Mouse (Mus musculus): Measurements from ENCODE around the gene Rhbg. TPM values are rescaled to one million over a fixed set of nuclear protein-coding genes. Genes with fewer than 3 reads are reported as not detected.

Rhbg gene
- polyA plus RNA-seq, 1 experiment from 2014 or later: 19.4 TPM

DNA sequence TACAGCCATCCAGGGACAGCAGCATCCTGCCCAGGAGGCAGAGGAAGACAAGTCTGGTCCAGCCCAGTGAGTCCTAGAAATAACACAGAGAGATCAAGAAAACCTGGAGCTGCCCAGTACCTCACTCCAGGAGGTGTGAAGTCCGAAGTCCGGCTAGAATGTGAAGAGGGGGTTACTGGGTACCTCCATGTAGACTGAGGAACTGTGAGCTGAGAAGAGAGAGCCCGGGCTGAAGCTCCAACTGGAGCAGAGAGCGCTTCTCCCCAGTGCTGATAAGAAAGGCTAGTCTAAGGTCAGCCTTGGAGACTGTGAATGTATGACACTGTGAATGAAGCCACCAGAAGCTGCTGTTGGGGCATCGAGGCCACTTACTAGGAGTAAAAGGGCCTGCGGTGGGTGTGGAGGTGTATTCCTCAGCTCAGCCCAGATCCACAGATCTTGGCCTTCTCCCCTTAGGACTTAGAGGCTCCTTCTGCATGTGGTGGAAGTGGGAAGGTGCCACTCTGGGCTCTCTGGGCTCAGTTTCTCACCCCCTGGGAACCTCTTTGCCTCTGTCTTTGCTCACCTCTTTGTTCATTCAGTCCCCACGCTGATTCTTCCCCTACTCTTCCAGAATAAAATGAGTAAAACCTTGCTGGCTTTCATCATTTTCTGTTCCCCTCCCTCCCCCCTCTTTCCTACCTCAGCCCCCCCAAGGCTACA lies 50.4 kb downstream of the Rhbg start:
- DNase-seq (ENCODE audit: low spot score) (no peak), ATAC-seq (ENCODE audit: low FRiP score, low TSS enrichment) (no peak)
- H3K4me3 ChIP-seq (ENCODE audit: low read depth, low read length): no peak overlapping the region
- H3K9ac ChIP-seq (ENCODE audit: low read length): no peak overlapping the region
- WGBS: 2% methylated on average over 7 of the region's 7 CpGs
- no peak overlapping the region for H3K27ac ChIP-seq (replicated peaks)
- H3K9me3 ChIP-seq (ENCODE audit: control insufficient read depth, low read length): no peaks in the 10 kb centered on the region
- no peaks in the 10 kb centered on the region for H3K36me3 ChIP-seq (ENCODE audit: control insufficient read depth, insufficient read depth, low read length)
- peaks cover 28% of the 10 kb centered on the region for H3K27me3 ChIP-seq (ENCODE audit: control insufficient read depth, insufficient read depth, low read length)
- TF ChIP-seq EP300 (optimal IDR thresholded peaks at IDR 0.05) (no peak), CTCF (IDR thresholded peaks at IDR 0.05; ENCODE audit: low read depth) (no peak)
- H3K4me2 ChIP-seq (replicated peaks; ENCODE audit: low read depth): no peak overlapping the region
- no peaks in the 10 kb centered on the region for H3K4me1 ChIP-seq (replicated peaks; ENCODE audit: control insufficient read depth, insufficient read depth)

DNA sequence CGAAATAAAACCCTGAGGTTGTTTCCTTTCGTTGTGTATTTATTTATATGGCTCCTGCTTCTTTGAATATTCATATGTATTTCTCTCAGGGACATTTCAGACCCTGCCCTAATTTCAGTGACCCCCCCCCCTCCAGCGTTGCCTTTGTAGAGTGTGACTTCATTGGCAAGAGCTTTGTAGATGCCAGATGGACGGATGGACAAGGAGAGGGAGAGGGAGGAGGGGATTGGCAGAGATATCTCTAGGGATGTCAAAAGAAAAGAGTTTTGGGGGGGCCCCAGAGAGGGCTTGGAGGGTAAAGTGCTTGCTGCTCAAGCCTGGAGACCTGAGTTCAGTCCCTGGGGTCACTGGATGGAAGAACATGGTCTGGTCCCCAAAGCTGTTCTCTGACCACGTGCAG lies 51.1 kb downstream of the Rhbg start:
- Histone ChIP-seq H3K36me3 (ENCODE audit: control insufficient read depth, insufficient read depth, low read length) (no peaks in the 10 kb centered on the region), H3K4me1 (replicated peaks; ENCODE audit: control insufficient read depth, insufficient read depth) (no peaks in the 10 kb centered on the region), H3K4me3 (ENCODE audit: low read depth, low read length) (no peak overlapping the region), H3K9ac (ENCODE audit: low read length) (no peak overlapping the region), H3K9me3 (ENCODE audit: control insufficient read depth, low read length) (no peaks in the 10 kb centered on the region), H3K4me2 (replicated peaks; ENCODE audit: low read depth) (no peak overlapping the region), H3K27ac (replicated peaks) (no peak overlapping the region), H3K27me3 (ENCODE audit: control insufficient read depth, insufficient read depth, low read length) (peaks cover 32% of the 10 kb centered on the region)
- WGBS: 18% methylated on average over 5 of the region's 5 CpGs
- DNase-seq (ENCODE audit: low spot score): no peak
- ATAC-seq (ENCODE audit: low FRiP score, low TSS enrichment): no peak
- no peak for TF ChIP-seq CTCF (IDR thresholded peaks at IDR 0.05; ENCODE audit: low read depth)
- TF ChIP-seq EP300 (optimal IDR thresholded peaks at IDR 0.05): no peak

DNA sequence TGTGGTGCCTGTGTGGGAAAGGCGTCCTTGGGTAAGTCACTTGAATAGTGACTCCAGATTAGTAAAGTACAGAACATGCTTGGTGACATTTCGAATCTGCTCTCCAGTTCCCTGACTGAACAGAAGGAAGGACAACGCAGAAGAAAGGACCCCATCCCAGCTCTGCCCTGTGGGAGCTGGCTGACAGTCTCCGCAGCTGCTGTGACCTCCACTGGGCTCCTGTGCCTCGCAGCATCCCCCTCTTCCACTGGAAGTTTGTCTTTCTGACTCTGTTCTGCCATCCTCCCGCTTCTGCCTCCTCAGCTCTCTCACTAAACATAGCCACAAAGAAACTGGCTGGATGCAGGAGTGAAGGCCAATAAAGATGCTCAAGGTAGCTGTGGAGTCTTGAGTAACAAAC lies 51.5 kb downstream of the Rhbg start:
- H3K9ac ChIP-seq (ENCODE audit: low read length): no peak overlapping the region
- DNase-seq (ENCODE audit: low spot score) (no peak), ATAC-seq (ENCODE audit: low FRiP score, low TSS enrichment) (no peak)
- 4% methylated on average over 5 of the region's 6 CpGs for WGBS
- no peak overlapping the region for H3K27ac ChIP-seq (replicated peaks)
- H3K4me3 ChIP-seq (ENCODE audit: low read depth, low read length): no peak overlapping the region
- H3K27me3 ChIP-seq (ENCODE audit: control insufficient read depth, insufficient read depth, low read length): peaks cover 34% of the 10 kb centered on the region
- H3K36me3 ChIP-seq (ENCODE audit: control insufficient read depth, insufficient read depth, low read length): no peaks in the 10 kb centered on the region
- no peaks in the 10 kb centered on the region for H3K9me3 ChIP-seq (ENCODE audit: control insufficient read depth, low read length)
- H3K4me2 ChIP-seq (replicated peaks; ENCODE audit: low read depth): no peak overlapping the region
- TF ChIP-seq CTCF (IDR thresholded peaks at IDR 0.05; ENCODE audit: low read depth) (no peak), EP300 (optimal IDR thresholded peaks at IDR 0.05) (no peak)
- H3K4me1 ChIP-seq (replicated peaks; ENCODE audit: control insufficient read depth, insufficient read depth): no peaks in the 10 kb centered on the region

DNA sequence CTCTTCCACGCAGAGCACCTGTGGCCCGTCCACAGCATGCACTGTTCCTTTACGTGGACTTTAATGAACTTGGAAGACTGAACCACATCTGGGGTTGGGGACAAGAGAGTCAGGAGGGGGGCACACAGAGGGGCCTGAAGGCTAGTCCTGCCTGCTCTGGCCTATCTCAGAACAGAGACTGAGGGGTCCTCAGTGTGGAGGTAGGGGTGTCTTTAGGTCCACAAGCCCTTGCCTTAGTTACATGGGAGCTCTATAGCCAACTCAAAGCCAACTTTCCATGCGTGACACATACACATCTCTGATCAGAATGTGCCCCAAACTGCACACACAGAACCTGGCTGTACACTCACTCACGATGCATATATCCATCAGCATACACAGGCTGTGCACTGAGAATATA lies 52.9 kb downstream of the Rhbg start:
- 24% methylated on average over 5 of the region's 5 CpGs for WGBS
- Histone ChIP-seq H3K9ac (ENCODE audit: low read length) (no peak overlapping the region), H3K36me3 (ENCODE audit: control insufficient read depth, insufficient read depth, low read length) (no peaks in the 10 kb centered on the region), H3K4me3 (ENCODE audit: low read depth, low read length) (no peak overlapping the region), H3K27ac (replicated peaks) (no peak overlapping the region), H3K4me1 (replicated peaks; ENCODE audit: control insufficient read depth, insufficient read depth) (no peaks in the 10 kb centered on the region), H3K9me3 (ENCODE audit: control insufficient read depth, low read length) (no peaks in the 10 kb centered on the region), H3K27me3 (ENCODE audit: control insufficient read depth, insufficient read depth, low read length) (peaks cover 32% of the 10 kb centered on the region), H3K4me2 (replicated peaks; ENCODE audit: low read depth) (no peak overlapping the region)
- DNase-seq (ENCODE audit: low spot score) (no peak), ATAC-seq (ENCODE audit: low FRiP score, low TSS enrichment) (no peak)
- TF ChIP-seq CTCF (IDR thresholded peaks at IDR 0.05; ENCODE audit: low read depth): no peak
- no peak for TF ChIP-seq EP300 (optimal IDR thresholded peaks at IDR 0.05)

DNA sequence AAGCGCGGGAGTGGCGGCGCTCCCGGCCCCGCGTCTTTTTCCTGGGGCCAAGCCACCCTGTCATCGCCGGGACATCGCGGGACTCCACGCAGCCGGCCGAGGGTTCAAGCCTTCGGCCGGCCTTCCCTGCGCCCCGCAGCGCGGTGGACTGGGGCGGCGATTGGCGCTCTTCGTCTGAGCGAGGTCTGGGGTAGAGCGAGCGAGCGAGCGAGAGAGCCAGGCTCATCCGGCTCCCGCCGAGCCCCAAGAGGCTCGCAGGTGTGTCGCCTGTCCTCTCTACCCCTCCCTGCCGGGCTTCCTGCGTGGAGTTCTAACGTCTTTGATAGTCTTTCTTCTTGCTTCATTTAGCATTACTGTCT lies 53.6 kb downstream of the Rhbg start:
- Histone ChIP-seq H3K36me3 (ENCODE audit: control insufficient read depth, insufficient read depth, low read length) (no peaks in the 10 kb centered on the region), H3K9me3 (ENCODE audit: control insufficient read depth, low read length) (no peaks in the 10 kb centered on the region), H3K4me3 (ENCODE audit: low read depth, low read length) (peak overlapping the region; percentile 32), H3K4me1 (replicated peaks; ENCODE audit: control insufficient read depth, insufficient read depth) (no peaks in the 10 kb centered on the region), H3K4me2 (replicated peaks; ENCODE audit: low read depth) (peak overlapping the region; percentile 52), H3K27ac (replicated peaks) (no peak overlapping the region), H3K27me3 (ENCODE audit: control insufficient read depth, insufficient read depth, low read length) (peaks cover 27% of the 10 kb centered on the region), H3K9ac (ENCODE audit: low read length) (peak overlapping the region; percentile 18; the same call in 1 of the 2 replicates)
- 1% methylated on average over 23 of the region's 37 CpGs for WGBS
- TF ChIP-seq CTCF (IDR thresholded peaks at IDR 0.05; ENCODE audit: low read depth) (no peak), EP300 (optimal IDR thresholded peaks at IDR 0.05) (no peak)
- ATAC-seq (ENCODE audit: low FRiP score, low TSS enrichment) (no peak), DNase-seq (ENCODE audit: low spot score) (no peak)

DNA sequence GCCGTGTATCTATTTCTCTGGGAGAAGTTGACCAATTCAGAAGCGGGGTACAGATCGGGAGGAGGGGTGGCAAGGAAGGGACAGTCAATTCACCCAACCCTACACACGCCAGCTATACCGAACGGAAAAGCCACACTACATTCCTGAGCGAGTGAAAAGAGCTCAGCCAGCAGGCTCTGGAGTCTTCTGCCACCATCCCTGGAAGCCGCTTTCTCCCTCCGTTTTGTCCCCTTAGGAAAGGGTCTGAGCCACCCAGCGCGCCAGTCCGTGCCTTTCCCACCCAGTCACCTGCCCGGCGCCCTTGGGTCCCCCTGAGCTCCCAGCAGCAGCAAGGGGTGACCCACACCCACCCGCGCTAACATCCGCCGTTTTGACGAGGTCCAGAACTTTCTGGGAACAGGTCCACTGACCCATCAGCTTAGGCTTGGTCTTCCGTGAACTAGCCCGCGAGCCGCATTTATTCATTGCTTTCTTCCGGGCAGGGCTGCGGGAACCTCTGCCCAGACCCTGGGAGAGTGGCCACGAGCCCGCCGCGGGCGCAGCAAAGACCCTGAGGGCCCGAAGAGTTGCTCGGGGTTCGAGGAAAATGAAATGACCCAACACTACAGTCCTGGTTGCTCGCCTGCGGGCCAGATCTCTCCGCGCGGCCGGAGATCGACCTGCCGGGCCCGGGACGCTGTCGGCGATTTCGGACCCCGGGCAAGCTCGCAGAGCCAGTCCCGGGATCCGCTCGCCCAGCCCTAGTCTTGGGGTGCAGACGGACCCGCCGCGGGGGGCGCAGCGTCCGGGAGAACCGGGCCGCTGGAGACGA lies 54.1 kb downstream of the Rhbg start:
- TF ChIP-seq EP300 (optimal IDR thresholded peaks at IDR 0.05) (no peak), CTCF (IDR thresholded peaks at IDR 0.05; ENCODE audit: low read depth) (no peak)
- Histone ChIP-seq H3K27ac (replicated peaks) (no peak overlapping the region), H3K9ac (ENCODE audit: low read length) (peak overlapping the region; percentile 18; the same call in 1 of the 2 replicates), H3K4me1 (replicated peaks; ENCODE audit: control insufficient read depth, insufficient read depth) (no peaks in the 10 kb centered on the region), H3K4me3 (ENCODE audit: low read depth, low read length) (peak overlapping the region; percentile 32), H3K9me3 (ENCODE audit: control insufficient read depth, low read length) (no peaks in the 10 kb centered on the region), H3K27me3 (ENCODE audit: control insufficient read depth, insufficient read depth, low read length) (peaks cover 27% of the 10 kb centered on the region), H3K36me3 (ENCODE audit: control insufficient read depth, insufficient read depth, low read length) (no peaks in the 10 kb centered on the region), H3K4me2 (replicated peaks; ENCODE audit: low read depth) (peak overlapping the region; percentile 52)
- no peak for ATAC-seq (ENCODE audit: low FRiP score, low TSS enrichment)
- WGBS: 1% methylated on average over 55 of the region's 61 CpGs
- DNase-seq (ENCODE audit: low spot score): no peak

Data from stomach, postnatal 0 days (tissue).